ENCODE assay signal across 8 mouse cellular contexts in the genomic region with DNA sequence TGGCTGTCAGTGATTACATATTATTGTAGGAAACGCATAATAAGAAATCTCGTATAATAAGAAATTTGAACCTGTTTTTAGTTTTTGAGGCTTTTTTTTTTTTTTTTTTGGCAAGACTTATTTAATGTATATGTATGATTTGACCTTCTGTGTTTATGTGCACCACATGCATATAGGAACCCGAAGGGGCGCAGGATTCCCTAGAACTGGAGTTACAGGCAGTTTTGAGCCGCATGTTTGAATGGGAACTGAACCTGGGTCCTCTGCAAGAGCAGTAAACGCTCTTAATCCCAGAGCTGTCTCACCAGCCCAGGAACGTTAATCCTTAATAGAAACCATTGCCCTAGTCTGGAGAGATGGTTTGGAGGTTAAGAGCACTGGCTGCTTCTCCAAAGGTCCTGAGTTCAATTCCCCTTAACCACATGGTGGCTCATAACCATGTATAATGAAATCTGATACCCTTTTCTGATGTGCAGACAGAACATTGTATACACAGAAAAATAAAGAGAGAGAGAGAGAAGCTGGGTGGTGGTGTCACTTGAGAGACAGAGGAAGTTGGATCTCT. TPM values are rescaled to one million over a fixed set of nuclear protein-coding genes. Genes with fewer than 3 reads are reported as not detected.
DNase-seq lines count a peak whose midpoint lies in the region; ATAC-seq lines count a peak whose summit lies in the region.

No protein-coding gene starts in this region.

- H3K27me3 ChIP-seq in hindbrain, embryonic 16.5 days (replicated peaks; ENCODE audit: control insufficient read depth, insufficient read depth, low read length), result no peaks in the 10 kb centered on the region
- H3K27me3 ChIP-seq in neural tube, embryonic 11.5 days (ENCODE audit: control insufficient read depth, insufficient read depth, low read length), result no peaks in the 10 kb centered on the region

- peak; percentile 2 for DNase-seq in kidney, postnatal 14 days
- no peak for DNase-seq in kidney, postnatal 36 days
- DNase-seq in c-Kit-positive CD71-positive TER-119-negative erythroid progenitor cells, embryonic 14.5 days (ENCODE audit: low read depth), result peak; percentile 10
- no peak for DNase-seq in neural tube, embryonic 11.5 days (ENCODE audit: low spot score)
- DNase-seq in natural killer cell, adult 2 months (ENCODE audit: low spot score in 2 of 2), result no peak
- no peak for DNase-seq in frontal cortex, postnatal 25 days (ENCODE audit: low spot score in 2 of 2)
- DNase-seq in cerebellum, adult 11-12 months, result no peak

- WGBS in hindbrain, embryonic 16.5 days, result 9% methylated on average over 7 of the region's 7 CpGs
- WGBS in neural tube, embryonic 11.5 days, result 10% methylated on average over 7 of the region's 7 CpGs

- H3K4me1 ChIP-seq in hindbrain, embryonic 16.5 days (ENCODE audit: control insufficient read depth, insufficient read depth, low read depth, low read length), result peaks cover 16% of the 10 kb centered on the region
- H3K4me1 ChIP-seq in neural tube, embryonic 11.5 days (ENCODE audit: control insufficient read depth, insufficient read depth, low read length), result peaks cover 9% of the 10 kb centered on the region

- ATAC-seq in hindbrain, embryonic 16.5 days, result no peak
- ATAC-seq in neural tube, embryonic 11.5 days (ENCODE audit: insufficient read depth, low FRiP score, low TSS enrichment), result no peak

- peak overlapping the region; percentile 78 for H3K4me2 ChIP-seq in hindbrain, embryonic 16.5 days (ENCODE audit: low read length)
- H3K4me2 ChIP-seq in neural tube, embryonic 11.5 days (ENCODE audit: low read depth), result peak overlapping the region; percentile 59

- H3K9me3 ChIP-seq in hindbrain, embryonic 16.5 days (ENCODE audit: control insufficient read depth, low read length), result no peaks in the 10 kb centered on the region
- no peaks in the 10 kb centered on the region for H3K9me3 ChIP-seq in neural tube, embryonic 11.5 days (ENCODE audit: control insufficient read depth, low read length)

- peak overlapping the region; percentile 89 for H3K9ac ChIP-seq in hindbrain, embryonic 16.5 days (ENCODE audit: low read depth, low read length)
- H3K9ac ChIP-seq in neural tube, embryonic 11.5 days (ENCODE audit: low read length), result peak overlapping the region; percentile 88

- no peaks in the 10 kb centered on the region for H3K36me3 ChIP-seq in hindbrain, embryonic 16.5 days (ENCODE audit: control insufficient read depth, insufficient read depth, low read length)
- H3K36me3 ChIP-seq in neural tube, embryonic 11.5 days (ENCODE audit: control insufficient read depth, insufficient read depth, low read length), result no peaks in the 10 kb centered on the region

- H3K27ac ChIP-seq in hindbrain, embryonic 16.5 days (ENCODE audit: low read depth, low read length), result no peak overlapping the region
- no peak overlapping the region for H3K27ac ChIP-seq in neural tube, embryonic 11.5 days (ENCODE audit: low read depth, low read length)

- peak overlapping the region; percentile 84 for H3K4me3 ChIP-seq in hindbrain, embryonic 16.5 days (ENCODE audit: low read length)
- H3K4me3 ChIP-seq in neural tube, embryonic 11.5 days (ENCODE audit: low read depth, low read length), result peak overlapping the region; percentile 90

RNA-seq across cellular contexts. Expression of a gene that starts 0.4 kb away (rescaled TPM):
- 1.9 and 2.1 TPM in 2 replicates for polyA plus RNA-seq in hindbrain, embryonic 16.5 days (2015; fragmentation: Nextera tagmentation; extraction: Ambion mirVana)
- 13.6 and 15.7 TPM in 2 replicates for polyA plus RNA-seq in neural tube, embryonic 11.5 days (2014; fragmentation: Nextera tagmentation; extraction: Ambion mirVana)

RNA-seq across cellular contexts. Expression of a gene that starts 0.5 kb away (rescaled TPM):
- 120 and 124 TPM in 2 replicates for polyA plus RNA-seq in hindbrain, embryonic 16.5 days (2015; fragmentation: Nextera tagmentation; extraction: Ambion mirVana)
- polyA plus RNA-seq in neural tube, embryonic 11.5 days (2014; fragmentation: Nextera tagmentation; extraction: Ambion mirVana), result 82.4 and 89.4 TPM in 2 replicates

RNA-seq across cellular contexts. Expression of a gene that starts 30.2 kb away (rescaled TPM):
- 14.2 and 14.5 TPM in 2 replicates for polyA plus RNA-seq in hindbrain, embryonic 16.5 days (2015; fragmentation: Nextera tagmentation; extraction: Ambion mirVana)
- 0.91 and 0.94 TPM in 2 replicates for polyA plus RNA-seq in neural tube, embryonic 11.5 days (2014; fragmentation: Nextera tagmentation; extraction: Ambion mirVana)

RNA-seq across cellular contexts. Expression of a gene that starts 48.8 kb away (rescaled TPM):
- polyA plus RNA-seq in hindbrain, embryonic 16.5 days (2015; fragmentation: Nextera tagmentation; extraction: Ambion mirVana), result 92.9 and 96.4 TPM in 2 replicates
- polyA plus RNA-seq in neural tube, embryonic 11.5 days (2014; fragmentation: Nextera tagmentation; extraction: Ambion mirVana), result 33.6 and 41.1 TPM in 2 replicates

Comparison
In these comparisons a context has a peak if more than half of its experiments do, and no peak if none do; other contexts are left out.
1. DNase-seq: peak in kidney, postnatal 14 days (single experiment) and c-Kit-positive CD71-positive TER-119-negative erythroid progenitor cells, embryonic 14.5 days (single experiment); none in kidney, postnatal 36 days (0 of 2), neural tube, embryonic 11.5 days (single experiment), natural killer cell, adult 2 months (0 of 2), frontal cortex, postnatal 25 days (0 of 2) and cerebellum, adult 11-12 months (single experiment).